Mouse (Mus musculus): ENCODE measurements at regions not wholly inside any gene's neighbourhood (a gene's known extent, or its start where the extent isn't known, plus 50 kb on each side); places are given as distances from the start of the nearest gene placed in this dataset.
A peak's percentile ranks its signal among the peaks of the same experiment; 100 is the strongest.

GRCm38 (mm10) chr9:94467846-94468245 lies 70.0 kb downstream of the 1190002N15Rik start:
- intact Hi-C loops (cut with DNase I): no loop called here
- no peak for DNase-seq

GRCm38 (mm10) chr9:94456085-94456531 lies 81.8 kb downstream of the 1190002N15Rik start:
- DNase-seq: peak; percentile 34
- intact Hi-C loops (cut with DNase I): no loop called here

- no peak for DNase-seq
- intact Hi-C loops (cut with DNase I): no loop called here
Measured at GRCm38 (mm10) chr9:94455466-94455865, 82.4 kb downstream of the 1190002N15Rik start.

GRCm38 (mm10) chr9:94449911-94450310 lies 88.0 kb downstream of the 1190002N15Rik start:
- no peak for DNase-seq
- intact Hi-C loops (cut with DNase I): no loop called here

GRCm38 (mm10) chr9:94446182-94446763 lies 91.6 kb downstream of the 1190002N15Rik start:
- intact Hi-C loops (cut with DNase I): no loop called here
- no peak for DNase-seq

GRCm38 (mm10) chr9:94444140-94444789 lies 93.6 kb downstream of the 1190002N15Rik start:
- no peak for DNase-seq
- intact Hi-C loops (cut with DNase I): no loop called here

DNA sequence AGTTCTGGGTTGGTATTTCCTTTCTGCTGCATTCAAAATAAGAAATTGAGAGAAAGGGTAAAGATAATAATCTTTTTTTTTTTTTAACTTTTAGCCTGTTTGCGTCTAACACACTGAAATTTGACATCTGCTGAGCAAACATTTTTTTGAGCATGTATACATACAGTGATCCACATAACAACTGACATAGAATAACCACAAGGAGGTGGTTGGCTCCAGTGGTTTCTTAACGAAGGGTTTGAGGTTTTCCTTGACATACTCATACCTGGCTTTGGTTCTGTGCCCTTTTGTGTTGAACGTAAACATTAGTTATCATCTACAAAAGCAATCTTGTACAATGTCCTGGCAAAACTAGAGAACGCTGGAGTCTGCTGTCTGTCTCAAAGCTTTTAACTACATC lies 96.5 kb downstream of the 1190002N15Rik start:
- intact Hi-C loops (cut with DNase I): no loop called here
- DNase-seq: no peak

DNA sequence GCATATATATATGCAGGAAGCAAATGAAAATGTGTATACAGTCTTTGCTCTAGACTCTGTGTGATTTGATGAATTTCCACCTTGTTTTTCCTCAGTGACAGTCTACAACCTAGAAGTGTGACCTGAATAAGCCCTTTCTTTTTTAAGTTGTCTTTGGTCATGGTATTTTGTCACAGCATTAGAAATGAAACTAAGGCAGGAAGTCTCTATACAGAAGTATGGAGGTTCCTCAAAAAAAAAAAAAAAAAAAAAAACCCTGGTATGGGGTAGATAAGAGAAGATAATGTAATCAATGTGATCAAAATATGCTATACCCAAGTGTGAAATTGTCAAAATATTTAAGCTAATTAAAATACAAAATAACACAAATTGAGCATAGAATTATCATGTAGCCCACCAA lies 104.4 kb downstream of the 1190002N15Rik start:
- DNase-seq: no peak
- intact Hi-C loops (cut with DNase I): no loop called here

DNA sequence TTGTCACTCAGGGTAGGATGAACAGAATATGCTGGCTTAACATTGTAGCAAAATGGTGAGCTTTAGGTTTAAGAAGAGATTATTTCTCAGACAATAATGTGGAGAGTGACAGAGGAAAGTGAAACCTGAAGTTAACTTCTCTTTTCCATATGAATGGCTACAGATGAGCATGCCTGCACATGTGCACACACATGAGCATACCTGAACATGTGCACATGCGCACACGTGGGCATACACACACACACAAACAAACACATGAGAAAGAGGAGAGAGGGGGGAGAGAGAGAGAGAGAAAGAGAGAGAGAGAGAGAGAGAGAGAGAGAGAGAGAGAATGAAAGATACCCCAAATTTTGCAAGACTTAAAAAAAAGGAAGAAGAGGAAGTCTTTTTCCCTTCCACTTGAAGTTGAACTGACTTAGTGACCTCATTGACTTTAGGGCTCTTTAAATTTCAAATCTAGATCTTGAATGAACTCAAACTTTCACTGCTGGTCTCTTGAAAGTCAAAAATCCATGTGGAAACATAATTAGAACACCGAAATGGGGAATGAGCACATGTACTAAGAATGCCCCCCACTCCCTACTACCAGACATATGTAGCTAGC lies 105.6 kb downstream of the 1190002N15Rik start:
- intact Hi-C loops (cut with DNase I): no loop called here
- no peak for DNase-seq

DNA sequence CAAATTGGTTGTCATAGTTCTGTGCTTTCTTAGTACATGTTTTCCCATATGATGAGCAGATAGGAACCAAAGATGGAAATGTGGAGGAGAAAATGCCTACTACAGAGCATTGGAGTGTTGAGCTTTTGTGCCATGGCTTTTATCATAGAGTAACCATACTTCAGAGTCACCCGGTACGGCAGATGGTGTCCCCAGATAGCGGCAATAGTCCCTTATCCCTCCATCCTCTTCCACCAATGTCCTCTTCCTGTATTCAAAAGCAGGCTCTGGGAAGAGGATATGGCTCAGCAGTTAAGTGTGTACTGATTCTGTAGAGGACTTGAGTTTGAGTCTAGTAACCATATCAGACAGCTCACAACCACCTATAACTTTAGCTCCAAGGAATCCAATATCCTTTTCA lies 106.3 kb downstream of the 1190002N15Rik start:
- intact Hi-C loops (cut with DNase I): no loop called here
- DNase-seq: no peak

DNA sequence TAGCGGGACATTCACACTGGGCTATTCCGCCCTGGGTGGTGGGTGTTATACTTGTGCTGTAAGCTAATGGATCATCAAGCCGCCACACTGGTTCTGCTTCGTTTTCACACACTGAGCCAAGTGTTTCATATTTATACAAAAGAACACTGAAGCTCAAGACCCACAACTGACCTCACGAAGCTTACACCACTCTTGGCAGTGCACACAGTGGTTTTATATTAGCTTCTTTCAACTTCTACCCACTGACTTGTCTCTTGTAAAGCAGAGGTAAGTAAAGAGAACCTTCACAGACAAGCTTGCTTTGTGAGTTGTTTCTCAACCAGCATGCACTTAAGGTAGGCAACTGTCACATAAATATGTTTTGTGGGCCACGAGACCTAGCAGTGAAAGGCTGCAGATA lies 106.9 kb downstream of the 1190002N15Rik start:
- intact Hi-C loops (cut with DNase I): no loop called here
- no peak for DNase-seq

- intact Hi-C loops (cut with DNase I): no loop called here
- DNase-seq: no peak
Measured at GRCm38 (mm10) chr9:94426740-94427139, 111.1 kb downstream of the 1190002N15Rik start.

GRCm38 (mm10) chr9:94425804-94426203 lies 112.1 kb downstream of the 1190002N15Rik start:
- DNase-seq: no peak
- intact Hi-C loops (cut with DNase I): no loop called here

DNA sequence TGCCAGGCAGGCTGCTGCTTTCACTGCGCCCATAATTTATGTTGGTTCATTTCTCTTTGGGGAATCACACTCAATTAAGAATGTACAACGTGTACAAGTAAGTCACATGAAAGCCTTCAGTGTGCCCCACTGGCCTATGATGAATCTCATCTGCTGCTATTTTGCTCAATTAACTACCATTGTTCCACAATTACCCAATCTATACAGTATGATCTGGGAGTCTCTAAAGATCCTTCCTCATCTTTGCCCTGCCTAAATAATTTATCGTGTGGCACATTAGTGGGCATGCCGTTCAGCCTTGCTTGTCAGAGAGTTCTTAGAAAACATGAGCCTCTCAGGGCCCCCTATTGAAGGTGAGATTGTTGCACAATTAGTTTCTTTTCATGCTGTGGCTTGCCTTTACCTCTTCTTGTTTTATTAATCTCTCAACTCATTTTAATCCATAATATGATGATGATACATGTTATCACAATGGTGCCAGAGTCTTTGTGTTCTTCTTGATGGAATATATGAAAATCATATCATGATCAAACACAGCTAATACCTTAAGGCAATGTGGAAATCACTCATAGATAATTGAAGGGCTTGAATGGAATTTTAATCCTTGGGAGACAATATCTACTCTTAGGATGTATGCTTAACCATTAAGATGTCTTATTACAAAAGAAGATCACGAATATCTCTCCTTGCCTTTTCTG lies 113.3 kb downstream of the 1190002N15Rik start:
- intact Hi-C loops (cut with DNase I): no loop called here
- DNase-seq: no peak

GRCm38 (mm10) chr9:94410546-94410945 lies 127.3 kb downstream of the 1190002N15Rik start:
- intact Hi-C loops (cut with DNase I): no loop called here
- DNase-seq: no peak

DNA sequence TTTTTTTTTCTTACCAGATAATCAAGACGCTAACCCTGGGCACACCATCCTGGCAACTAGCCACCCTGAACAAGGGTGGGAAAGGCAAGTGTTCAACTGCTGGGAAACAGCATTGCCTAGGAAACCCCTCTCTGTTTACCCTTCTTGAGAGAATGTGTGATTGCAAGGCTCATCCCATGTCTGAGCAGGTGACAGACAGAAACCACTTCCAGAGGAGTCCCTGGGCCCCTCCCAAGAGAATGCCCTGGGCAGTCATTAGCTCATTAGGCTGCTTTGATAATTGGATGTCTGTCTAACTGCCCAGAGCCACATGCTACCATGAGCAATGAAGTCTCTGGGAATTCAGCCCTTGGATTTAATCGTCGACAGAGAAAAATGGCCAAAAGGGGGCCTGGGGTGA lies 127.8 kb downstream of the 1190002N15Rik start:
- DNase-seq: peak; percentile 79
- intact Hi-C loops (cut with DNase I): no loop called here

DNA sequence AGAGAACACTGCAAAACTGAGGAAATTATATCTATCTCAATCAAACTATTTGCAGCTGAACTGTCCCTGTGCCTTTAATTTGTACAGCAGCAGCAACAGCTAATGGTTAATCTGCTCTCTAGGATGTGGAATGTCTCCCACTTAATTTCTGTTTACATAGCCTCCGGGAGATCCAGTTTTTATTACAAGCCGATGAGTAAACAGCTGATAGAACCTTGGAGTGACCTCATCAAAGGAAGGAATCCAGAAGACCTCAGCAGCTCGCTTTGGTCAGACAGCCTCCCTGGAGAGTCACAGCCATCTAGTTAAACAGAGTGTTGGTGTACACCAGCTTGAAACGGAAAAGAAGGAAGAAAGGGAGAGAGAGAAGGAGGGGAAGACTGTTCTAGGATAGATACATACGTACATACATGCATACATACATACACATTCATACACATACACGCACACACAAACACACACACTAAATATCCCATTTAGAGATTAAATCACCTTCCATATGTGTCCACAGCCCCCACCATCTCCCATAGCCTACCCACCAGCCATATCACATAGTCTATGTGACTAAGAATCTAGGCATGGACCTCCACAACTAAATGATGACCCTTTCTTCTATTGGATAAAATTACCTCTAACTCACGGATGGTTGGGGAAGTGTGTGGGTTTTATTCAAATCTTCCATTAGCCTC lies 129.1 kb downstream of the 1190002N15Rik start:
- no peak for DNase-seq
- intact Hi-C loops (cut with DNase I): no loop called here

GRCm38 (mm10) chr9:94407671-94408070 lies 130.2 kb downstream of the 1190002N15Rik start:
- peak; percentile 7 for DNase-seq
- intact Hi-C loops (cut with DNase I): no loop called here

- peak; percentile 8 for DNase-seq
- intact Hi-C loops (cut with DNase I): no loop called here
Measured at GRCm38 (mm10) chr9:94404551-94404950, 133.3 kb downstream of the 1190002N15Rik start.

DNA sequence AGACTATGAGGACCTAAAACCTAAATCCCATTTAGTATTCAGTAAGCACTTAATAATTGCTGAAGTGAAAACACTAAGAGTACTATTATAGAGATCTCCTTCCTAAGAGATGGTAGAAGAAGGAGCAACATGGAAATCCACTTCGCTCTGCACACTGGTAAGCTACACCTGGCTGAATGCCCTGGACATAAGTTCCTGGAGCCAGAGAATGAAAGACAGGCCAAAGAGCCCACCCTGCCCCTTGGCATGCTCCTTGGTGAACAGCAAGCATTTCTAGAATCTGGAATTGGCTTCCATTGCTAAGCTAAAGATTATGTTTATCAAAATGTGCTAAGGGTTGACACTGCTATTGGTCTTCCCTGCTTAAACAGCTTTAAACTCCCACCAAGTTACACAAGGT lies 137.3 kb downstream of the 1190002N15Rik start:
- peak; percentile 49 for DNase-seq
- intact Hi-C loops (cut with DNase I): no loop called here

GRCm38 (mm10) chr9:94395215-94395614 lies 142.7 kb downstream of the 1190002N15Rik start:
- intact Hi-C loops (cut with DNase I): no loop called here
- DNase-seq: peak; percentile 5
